Mouse (Mus musculus) heart, embryonic 14.5 days (tissue): ENCODE results near the gene Reep6. TPM values are rescaled to one million over a fixed set of nuclear protein-coding genes. Genes with fewer than 3 reads are reported as not detected.

Experiments used
- ATAC-seq: fragments of 200-750 bp; cut with Nextera tagmentation; 2 replicates; pipeline ENCODE4 v1.8.0; 2017; ENCODE audit warnings: low read depth, moderate TSS enrichment; ENCODE audit not compliant: insufficient number of reproducible peaks, insufficient read depth, low FRiP score
- H3K27ac ChIP-seq, 2 experiments: fragments of 200-500 bp in 1 of 2; fragments of 300-500 bp in 1 of 2; sonication (generic) in 1 of 2; replicated peaks in 1 of 2; 2 replicates each; pipeline ENCODE4 v1.5.1; 2012 to 2014; ENCODE audit warnings: low read depth in 2 of 2, low read length in 2 of 2, control low read depth in 1 of 2, mild to moderate bottlenecking in 1 of 2, mixed read lengths in 1 of 2; ENCODE audit not compliant: control insufficient read depth in 1 of 2, insufficient read depth in 1 of 2
- H3K27me3 ChIP-seq: fragments of 300-500 bp; sonication (generic); 2 replicates; pipeline ENCODE4 v1.6.1; 2014; ENCODE audit warnings: mild to moderate bottlenecking, low read length, control low read depth; ENCODE audit not compliant: control insufficient read depth, insufficient read depth
- H3K36me3 ChIP-seq: fragments of 300-500 bp; sonication (generic); 2 replicates; pipeline ENCODE4 v1.6.1; 2014; ENCODE audit warnings: mild to moderate bottlenecking, control low read depth, low read length, mixed read lengths; ENCODE audit not compliant: control insufficient read depth, insufficient read depth
- H3K4me1 ChIP-seq, 2 experiments: fragments of 200-500 bp in 1 of 2; fragments of 300-500 bp in 1 of 2; sonication (generic) in 1 of 2; 2 replicates each; pipeline ENCODE4 v1.6.1; 2012 to 2014; ENCODE audit warnings: low read length in 2 of 2, control low read depth in 1 of 2, mixed read lengths in 1 of 2; ENCODE audit not compliant: control insufficient read depth in 2 of 2, insufficient read depth in 2 of 2
- H3K4me2 ChIP-seq: fragments of 300-500 bp; sonication (generic); 2 replicates; pipeline ENCODE4 v1.6.1; 2014; ENCODE audit warnings: mild to moderate bottlenecking, low read length
- H3K4me3 ChIP-seq, 2 experiments: fragments of 200-500 bp in 1 of 2; fragments of 300-500 bp in 1 of 2; sonication (generic) in 1 of 2; 2 replicates each; pipeline ENCODE4 v1.5.1; 2012 to 2014; ENCODE audit warnings: low read length in 2 of 2, mild to moderate bottlenecking in 2 of 2, control low read depth in 1 of 2, low read depth in 1 of 2, moderate library complexity in 1 of 2; ENCODE audit not compliant: control insufficient read depth in 1 of 2, insufficient read depth in 1 of 2
- H3K9ac ChIP-seq: fragments of 300-500 bp; sonication (generic); 2 replicates; pipeline ENCODE4 v1.6.1; 2014; ENCODE audit warnings: mild to moderate bottlenecking, low read length
- H3K9me3 ChIP-seq: fragments of 300-500 bp; sonication (generic); 2 replicates; pipeline ENCODE4 v1.6.1; 2016; ENCODE audit warnings: low read length, control low read depth; ENCODE audit not compliant: control insufficient read depth
- WGBS: fragments of 180-500 bp; shearing (Covaris S2); extraction: QIAGEN DNeasy Blood & Tissue Kit; methylation state at CpG from one replicate; pipeline ENCODE4 v1.1.7; 2014; 5-methylcytosine and 5-hydroxymethylcytosine counted together
- polyA plus RNA-seq: library from polyadenylated mRNA; unstranded; fragments of >200 nt; fragmentation: Nextera tagmentation; extraction: Ambion mirVana; gene quantifications from 2 replicates; pipeline ENCODE4 v1.2.1, GENCODE M21; 2014

Reep6 gene
- polyA plus RNA-seq, 1 experiment from 2014 or later, result 1.6 TPM

GRCm38 (mm10) chr10:80288657-80289056, 41.1 kb upstream of the Reep6 start:
- no peak overlapping the region for H3K27ac ChIP-seq
- no peaks in the 10 kb centered on the region for H3K9me3 ChIP-seq
- H3K27me3 ChIP-seq, result no peaks in the 10 kb centered on the region
- no peak overlapping the region for H3K4me3 ChIP-seq
- WGBS, result 61% methylated on average over 8 of the region's 8 CpGs
- no peak overlapping the region for H3K9ac ChIP-seq
- ATAC-seq, result no peak
- no peak overlapping the region for H3K4me2 ChIP-seq
- peaks cover 3 to 6% of the 10 kb centered on the region in 2 experiments; a peak in 2 of 4 replicates for H3K4me1 ChIP-seq
- H3K36me3 ChIP-seq, result peaks cover 61% of the 10 kb centered on the region

GRCm38 (mm10) chr10:80292251-80293146, 37.3 kb upstream of the Reep6 start, which contains the start of gene Rps15:
Rps15 (plus strand) TSS chr10:80292453.
- H3K4me3 ChIP-seq, result peak within 1 kb of the TSS; percentile 62 to 94

DNA sequence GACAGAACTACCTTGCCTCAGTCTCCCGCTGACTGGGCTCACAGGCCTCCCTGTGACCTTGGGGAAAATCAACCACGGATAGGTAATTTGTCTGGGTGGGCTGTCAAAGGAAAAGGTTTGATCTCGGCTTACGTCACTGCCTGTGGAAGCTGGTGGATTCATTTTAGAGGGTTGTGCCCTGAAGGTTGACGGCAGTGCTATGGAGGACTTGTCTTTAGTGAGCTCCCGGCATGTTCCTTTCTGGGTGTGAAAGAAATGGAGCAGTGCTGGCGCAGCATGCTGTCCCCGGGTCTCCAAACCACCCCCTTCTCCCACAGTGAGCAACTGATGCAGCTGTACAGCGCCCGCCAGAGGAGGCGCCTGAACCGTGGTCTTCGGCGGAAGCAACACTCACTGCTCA, 36.4 kb upstream of the Reep6 start:
- H3K27me3 ChIP-seq, result peaks cover 19% of the 10 kb centered on the region
- ATAC-seq, result no peak
- H3K4me2 ChIP-seq, result peak overlapping the region; percentile 98
- H3K36me3 ChIP-seq, result peaks cover 30% of the 10 kb centered on the region
- WGBS, result 29% methylated on average over 14 of the region's 14 CpGs
- H3K27ac ChIP-seq, result peak overlapping the region in 1 of 2 experiments; percentile 85; a peak in 1 of 4 replicates
- peak overlapping the region; percentile 62 to 94 for H3K4me3 ChIP-seq
- peak overlapping the region; percentile 99 for H3K9ac ChIP-seq
- peaks cover 14 to 26% of the 10 kb centered on the region in 2 experiments; a peak in 2 of 4 replicates for H3K4me1 ChIP-seq
- no peaks in the 10 kb centered on the region for H3K9me3 ChIP-seq

More at GRCm38 (mm10) chr10:80292251-80293146, 37.3 kb upstream of the Reep6 start, which contains the start of gene Rps15:
- ATAC-seq, result peak; percentile 83
- H3K9me3 ChIP-seq, result no peaks in the 10 kb centered on the region
- peak within 1 kb of the TSS; percentile 61 to 85 for H3K27ac ChIP-seq
- H3K36me3 ChIP-seq, result peaks cover 37% of the 10 kb centered on the region
- peaks cover 11% of the 10 kb centered on the region for H3K27me3 ChIP-seq
- H3K4me1 ChIP-seq, result peaks cover 14 to 26% of the 10 kb centered on the region in 2 experiments; a peak in 2 of 4 replicates
- under 1% methylated on average over 72 of the region's 72 CpGs for WGBS
- peak within 1 kb of the TSS; percentile 99 for H3K9ac ChIP-seq
- peak within 1 kb of the TSS; percentile 98 for H3K4me2 ChIP-seq

GRCm38 (mm10) chr10:80294311-80294710, 35.4 kb upstream of the Reep6 start:
- 55% methylated on average over 4 of the region's 4 CpGs for WGBS
- Histone ChIP-seq H3K4me1 (peaks cover 14 to 26% of the 10 kb centered on the region in 2 experiments; a peak in 2 of 4 replicates), H3K36me3 (peaks cover 22% of the 10 kb centered on the region), H3K9ac (no peak overlapping the region; the same call in 1 of the 2 replicates), H3K27me3 (peaks cover 29% of the 10 kb centered on the region), H3K27ac (no peak overlapping the region), H3K4me3 (no peak overlapping the region), H3K9me3 (no peaks in the 10 kb centered on the region), H3K4me2 (no peak overlapping the region)
- ATAC-seq, result no peak

DNA sequence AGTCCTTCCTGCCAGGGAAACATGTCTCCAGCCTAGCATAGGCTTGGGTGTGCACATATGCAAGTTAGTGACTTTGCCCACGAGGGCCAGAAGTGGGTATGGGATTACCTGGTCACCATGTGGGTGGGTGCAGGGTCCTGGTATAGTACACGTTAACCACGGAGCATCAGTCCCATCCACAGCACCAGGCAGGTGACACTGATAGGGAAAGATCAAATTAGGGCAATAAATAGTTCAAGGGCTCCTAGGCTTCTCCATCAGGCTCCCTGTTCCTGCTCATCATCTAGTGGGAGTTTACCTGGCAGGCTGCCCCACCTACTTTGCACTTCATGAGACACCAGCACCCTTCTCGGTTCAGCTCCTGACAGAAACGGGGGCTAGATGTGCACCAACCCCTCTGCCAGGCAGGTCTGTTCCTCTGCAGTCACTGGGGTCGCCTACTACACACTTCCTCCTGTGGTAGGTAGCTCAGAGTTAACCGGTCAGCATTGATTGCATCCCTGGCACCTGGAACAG, 34.9 kb upstream of the Reep6 start:
- 51% methylated on average over 7 of the region's 7 CpGs for WGBS
- Histone ChIP-seq H3K9ac (peak overlapping the region; percentile 65; the same call in 1 of the 2 replicates), H3K4me1 (peaks cover 14 to 26% of the 10 kb centered on the region in 2 experiments; a peak in 2 of 4 replicates), H3K36me3 (peaks cover 22% of the 10 kb centered on the region), H3K4me3 (no peak overlapping the region), H3K9me3 (no peaks in the 10 kb centered on the region), H3K27me3 (peaks cover 34% of the 10 kb centered on the region), H3K4me2 (no peak overlapping the region), H3K27ac (no peak overlapping the region)
- ATAC-seq, result no peak

GRCm38 (mm10) chr10:80295618-80296425, 33.9 kb upstream of the Reep6 start, which contains the start of gene Apc2:
Apc2 (plus strand) TSS chr10:80295977.
- H3K27ac ChIP-seq, result 0 out of 4 replicates have a peak within 1 kb of the TSS, but pooled peaks of 1 of the 2 experiments have one; percentile 10

GRCm38 (mm10) chr10:80296824-80297223, 32.9 kb upstream of the Reep6 start:
- no peak for ATAC-seq
- peaks cover 54% of the 10 kb centered on the region for H3K27me3 ChIP-seq
- no peak overlapping the region for H3K4me3 ChIP-seq
- WGBS, result 79% methylated on average over 5 of the region's 5 CpGs
- peaks cover 14 to 26% of the 10 kb centered on the region in 2 experiments; a peak in 2 of 4 replicates for H3K4me1 ChIP-seq
- H3K9me3 ChIP-seq, result no peaks in the 10 kb centered on the region
- peaks cover 22% of the 10 kb centered on the region for H3K36me3 ChIP-seq
- no peak overlapping the region; the same call in 1 of the 2 replicates for H3K4me2 ChIP-seq
- no peak overlapping the region for H3K27ac ChIP-seq
- no peak overlapping the region for H3K9ac ChIP-seq

More at GRCm38 (mm10) chr10:80295618-80296425, 33.9 kb upstream of the Reep6 start, which contains the start of gene Apc2:
- no peaks in the 10 kb centered on the region for H3K9me3 ChIP-seq
- peak within 1 kb of the TSS; percentile 44 to 53 for H3K4me3 ChIP-seq
- peaks cover 14 to 26% of the 10 kb centered on the region in 2 experiments; a peak in 2 of 4 replicates for H3K4me1 ChIP-seq
- peak within 1 kb of the TSS; percentile 65 for H3K9ac ChIP-seq
- H3K36me3 ChIP-seq, result peaks cover 22% of the 10 kb centered on the region
- peak within 1 kb of the TSS; percentile 85 for H3K4me2 ChIP-seq
- WGBS, result 2% methylated on average over 26 of the region's 26 CpGs
- H3K27me3 ChIP-seq, result peaks cover 44% of the 10 kb centered on the region
- ATAC-seq, result peak; percentile 20
